Mouse (Mus musculus) CH12.LX (cell line): Measurements from ENCODE around the gene Man1a.

Experiments used
- JUN ChIP-seq: IDR thresholded peaks from 2 replicates; pipeline ENCODE4 v1.6.1; 2011; ENCODE audit warnings: low read depth, mild to moderate bottlenecking, low read length, improper control_type of control experiment, moderate library complexity; ENCODE audit not compliant: insufficient read depth
- KAT2A ChIP-seq: IDR thresholded peaks from 2 replicates; pipeline ENCODE4 v1.6.1; 2012; ENCODE audit warnings: low read length, improper control_type of control experiment, inconsistent platforms; ENCODE audit not compliant: insufficient replicate concordance
- MEF2A ChIP-seq: IDR thresholded peaks from 2 replicates; pipeline ENCODE4 v1.6.1; 2014; ENCODE audit warnings: low read depth, mild to moderate bottlenecking, inconsistent platforms, low read length, improper control_type of control experiment, borderline replicate concordance

- TF ChIP-seq JUN = no peak
- TF ChIP-seq MEF2A = no peak
- no peak for TF ChIP-seq KAT2A
Observed at GRCm38 (mm10) chr10:54070496-54070895, 5.9 kb downstream of the Man1a start.
